ENCODE assay signal across 9 mouse cellular contexts in the genomic region with DNA sequence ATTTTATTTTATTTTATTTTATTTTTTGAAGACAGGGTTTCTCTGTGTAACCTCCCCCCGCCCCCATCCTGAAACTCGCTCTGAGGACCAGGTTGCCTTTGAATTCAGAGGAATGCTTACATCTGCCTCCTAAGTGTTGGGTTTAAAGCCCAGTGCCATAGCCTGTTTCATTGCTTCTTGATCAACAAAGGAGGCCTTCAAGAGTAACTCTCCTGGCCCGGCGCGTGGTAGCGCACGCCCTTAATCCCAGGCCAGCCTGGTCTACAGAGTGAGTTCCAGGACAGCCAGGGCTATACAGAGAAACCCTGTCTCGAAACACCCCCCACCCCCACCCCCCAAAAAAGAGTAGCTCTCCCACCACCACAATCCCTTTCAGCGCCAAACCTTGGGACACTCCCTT. TPM values are rescaled to one million over a fixed set of nuclear protein-coding genes. Genes with fewer than 3 reads are reported as not detected.
A peak's percentile ranks its signal among the peaks of the same experiment; 100 is the strongest.
DNase-seq lines count a peak whose midpoint lies in the region; ATAC-seq lines count a peak whose summit lies in the region.
"Had no signal": no experiment of that assay in that cellular context is flagged by ENCODE, and none has a peak within 500 bp of the region (broad histone marks: within the 10 kb centered on the region; RNA-seq: fewer than 3 reads in every experiment).

No protein-coding gene starts in this region.

- no peaks in the 10 kb centered on the region for H3K36me3 ChIP-seq in forebrain, embryonic 11.5 days (ENCODE audit: control insufficient read depth, insufficient read depth, low read length)
- no peaks in the 10 kb centered on the region for H3K36me3 ChIP-seq in forebrain, embryonic 15.5 days
- 0 out of 2 replicates have a peak, but pooled peaks cover 2% of the 10 kb centered on the region for H3K36me3 ChIP-seq in kidney, embryonic 14.5 days (ENCODE audit: control insufficient read depth, insufficient read depth, low read length)
- no peaks in the 10 kb centered on the region for H3K36me3 ChIP-seq in limb, embryonic 15.5 days

- 38% methylated on average over 9 of the region's 9 CpGs for WGBS in forebrain, embryonic 11.5 days
- 72% methylated on average over 9 of the region's 9 CpGs for WGBS in forebrain, embryonic 15.5 days
- 68% methylated on average over 9 of the region's 9 CpGs for WGBS in kidney, embryonic 14.5 days
- WGBS in limb, embryonic 15.5 days, result 66% methylated on average over 9 of the region's 9 CpGs

- H3K27ac ChIP-seq in forebrain, embryonic 11.5 days (ENCODE audit: low read depth, low read length), result no peak overlapping the region
- H3K27ac ChIP-seq in forebrain, embryonic 15.5 days (replicated peaks), result no peak overlapping the region
- no peak overlapping the region for H3K27ac ChIP-seq in kidney, embryonic 14.5 days (ENCODE audit: low read depth, low read length)
- H3K27ac ChIP-seq in limb, embryonic 15.5 days, result peak overlapping the region; percentile 94
- H3K27ac ChIP-seq: hindbrain, embryonic 14.5 days had no signal

- no peaks in the 10 kb centered on the region for H3K9me3 ChIP-seq in forebrain, embryonic 11.5 days (ENCODE audit: control insufficient read depth, low read length)
- H3K9me3 ChIP-seq in forebrain, embryonic 15.5 days, result no peaks in the 10 kb centered on the region
- H3K9me3 ChIP-seq in kidney, embryonic 14.5 days (ENCODE audit: control insufficient read depth, low read length), result no peaks in the 10 kb centered on the region
- H3K9me3 ChIP-seq in limb, embryonic 15.5 days, result no peaks in the 10 kb centered on the region

- peaks cover 30% of the 10 kb centered on the region for H3K4me1 ChIP-seq in forebrain, embryonic 11.5 days (replicated peaks; ENCODE audit: control insufficient read depth, insufficient read depth, low read length)
- peaks cover 48% of the 10 kb centered on the region for H3K4me1 ChIP-seq in forebrain, embryonic 15.5 days
- peaks cover 12% of the 10 kb centered on the region for H3K4me1 ChIP-seq in kidney, embryonic 14.5 days (ENCODE audit: control insufficient read depth, insufficient read depth, low read length)
- H3K4me1 ChIP-seq in limb, embryonic 15.5 days, result peaks cover 38% of the 10 kb centered on the region

- H3K4me2 ChIP-seq in forebrain, embryonic 11.5 days (ENCODE audit: low read depth, low read length, severe bottlenecking), result no peak overlapping the region
- no peak overlapping the region for H3K4me2 ChIP-seq in forebrain, embryonic 15.5 days (replicated peaks)
- peak overlapping the region; percentile 79 for H3K4me2 ChIP-seq in kidney, embryonic 14.5 days (replicated peaks; ENCODE audit: low read depth, low read length)
- H3K4me2 ChIP-seq in limb, embryonic 15.5 days, result peak overlapping the region; percentile 85; the same call in 1 of the 2 replicates

- no peak overlapping the region for H3K9ac ChIP-seq in forebrain, embryonic 11.5 days (ENCODE audit: low read length)
- H3K9ac ChIP-seq in forebrain, embryonic 15.5 days (replicated peaks), result no peak overlapping the region
- H3K9ac ChIP-seq in kidney, embryonic 14.5 days (ENCODE audit: low read depth, low read length), result peak overlapping the region; percentile 65; the same call in 1 of the 2 replicates
- H3K9ac ChIP-seq in limb, embryonic 15.5 days, result no peak overlapping the region

- ATAC-seq in forebrain, embryonic 11.5 days (replicated peaks; ENCODE audit: low FRiP score), result no peak
- no peak for ATAC-seq in forebrain, embryonic 15.5 days (replicated peaks)
- no peak for ATAC-seq in kidney, embryonic 14.5 days (ENCODE audit: low FRiP score, low TSS enrichment)
- ATAC-seq in limb, embryonic 15.5 days (ENCODE audit: insufficient number of reproducible peaks, low FRiP score, low TSS enrichment, low read depth), result no peak

- H3K4me3 ChIP-seq in forebrain, embryonic 11.5 days (ENCODE audit: low read depth, low read length), result no peak overlapping the region
- H3K4me3 ChIP-seq in forebrain, embryonic 15.5 days, result no peak overlapping the region
- H3K4me3 ChIP-seq in kidney, embryonic 14.5 days (ENCODE audit: low read length), result no peak overlapping the region
- peak overlapping the region; percentile 62; the same call in 1 of the 2 replicates for H3K4me3 ChIP-seq in limb, embryonic 15.5 days

- peak; percentile 50 for DNase-seq in forebrain, embryonic 11.5 days (ENCODE audit: low spot score)
- DNase-seq in kidney, postnatal 14 days, result no peak
- DNase-seq in ZHBTc4 (ENCODE audit: low read depth, low spot score), result peak; percentile 12
- no peak for DNase-seq in spleen, adult 18-20 months
- DNase-seq in cerebellum, postnatal 10 days, result no peak

- H3K27me3 ChIP-seq in forebrain, embryonic 11.5 days (ENCODE audit: control insufficient read depth, insufficient read depth, low read length), result peaks cover 2% of the 10 kb centered on the region; the same call in 1 of the 2 replicates
- H3K27me3 ChIP-seq in forebrain, embryonic 15.5 days, result 0 out of 2 replicates have a peak, but pooled peaks cover 4% of the 10 kb centered on the region
- no peaks in the 10 kb centered on the region for H3K27me3 ChIP-seq in kidney, embryonic 14.5 days (ENCODE audit: control insufficient read depth, insufficient read depth, low read length)
- H3K27me3 ChIP-seq in limb, embryonic 15.5 days, result no peaks in the 10 kb centered on the region

RNA-seq across cellular contexts. Expression of gene Ccn1, which starts 4.2 kb away (rescaled TPM):
- 36.7 and 39.2 TPM in 2 replicates for polyA plus RNA-seq in forebrain, embryonic 11.5 days (2014; fragmentation: Nextera tagmentation; extraction: Ambion mirVana)
- 27.2 and 30.1 TPM in 2 replicates for polyA plus RNA-seq in forebrain, embryonic 15.5 days (2015; fragmentation: Nextera tagmentation; extraction: Ambion mirVana)
- 22.4 and 30.9 TPM in 2 replicates for polyA plus RNA-seq in kidney, embryonic 14.5 days (2014; fragmentation: Nextera tagmentation; extraction: Ambion mirVana)
- 92.0 and 104 TPM in 2 replicates for polyA plus RNA-seq in limb, embryonic 15.5 days (2015; fragmentation: Nextera tagmentation; extraction: Ambion mirVana)

Comparison
In these comparisons a context has a peak if more than half of its experiments do, and no peak if none do; other contexts are left out.
1. DNase-seq: peak in forebrain, embryonic 11.5 days (single experiment) and ZHBTc4 (single experiment); none in kidney, postnatal 14 days (single experiment), spleen, adult 18-20 months (0 of 2) and cerebellum, postnatal 10 days (0 of 2).
2. H3K4me2 ChIP-seq: peak in kidney, embryonic 14.5 days (single experiment) and limb, embryonic 15.5 days (single experiment); none in forebrain, embryonic 11.5 days (single experiment) and forebrain, embryonic 15.5 days (single experiment).